Mouse (Mus musculus) liver, postnatal 0 days (tissue): ENCODE results near the gene Ptges3.

Experiments used
- CTCF ChIP-seq: sonication (generic); IDR thresholded peaks from 2 replicates; pipeline ENCODE4 v1.5.1; 2016; ENCODE audit warnings: antibody characterized with exemption, low read depth
- EP300 ChIP-seq: IDR thresholded peaks from 2 replicates; pipeline ENCODE4 v1.6.1; 2016; ENCODE audit warnings: antibody characterized with exemption, low read depth, mild to moderate bottlenecking

GRCm38 (mm10) chr10:128043041-128043835, 15.5 kb upstream of the Ptges3 start:
- TF ChIP-seq EP300 (no peak), CTCF (no peak)
